Mouse (Mus musculus): ENCODE results near the gene Gm17606.
A peak's percentile ranks its signal among the peaks of the same experiment; 100 is the strongest.
"Not testable (repeated sequence)": the region's sequence is repeated elsewhere in the genome, so short reads cannot be mapped to it uniquely, and the experiment has no call there.

Gene Gm17606

DNA sequence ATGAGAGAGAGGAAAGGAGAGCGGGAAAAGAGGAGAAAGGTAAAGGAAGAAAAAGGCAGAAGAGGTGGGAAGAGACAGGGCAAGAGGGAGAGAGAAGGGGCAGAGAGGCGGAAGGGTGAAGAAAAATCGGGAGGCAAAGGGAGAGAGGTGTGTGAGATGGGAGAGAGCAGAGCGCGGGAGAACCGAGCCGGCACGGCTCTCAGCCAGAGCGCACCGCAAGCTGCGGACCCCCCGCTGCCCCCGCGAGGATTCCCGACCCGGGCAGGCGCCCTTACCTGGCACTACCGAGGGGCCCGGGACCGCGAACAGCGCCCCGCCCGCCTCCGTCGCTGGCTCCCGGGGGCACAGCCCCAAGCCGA is at the start of gene Gm17606:
Gm17606 (plus strand) TSS at position 7 of the 359 bp plus-strand sequence.
- no peak for DNase-seq (ENCODE audit: low read depth, low spot score)

- peak; percentile 58 for DNase-seq (ENCODE audit: low read depth, low spot score)
Observed at GRCm38 (mm10) chr14:54591056-54591455, 49.7 kb upstream of the Gm17606 start.

DNA sequence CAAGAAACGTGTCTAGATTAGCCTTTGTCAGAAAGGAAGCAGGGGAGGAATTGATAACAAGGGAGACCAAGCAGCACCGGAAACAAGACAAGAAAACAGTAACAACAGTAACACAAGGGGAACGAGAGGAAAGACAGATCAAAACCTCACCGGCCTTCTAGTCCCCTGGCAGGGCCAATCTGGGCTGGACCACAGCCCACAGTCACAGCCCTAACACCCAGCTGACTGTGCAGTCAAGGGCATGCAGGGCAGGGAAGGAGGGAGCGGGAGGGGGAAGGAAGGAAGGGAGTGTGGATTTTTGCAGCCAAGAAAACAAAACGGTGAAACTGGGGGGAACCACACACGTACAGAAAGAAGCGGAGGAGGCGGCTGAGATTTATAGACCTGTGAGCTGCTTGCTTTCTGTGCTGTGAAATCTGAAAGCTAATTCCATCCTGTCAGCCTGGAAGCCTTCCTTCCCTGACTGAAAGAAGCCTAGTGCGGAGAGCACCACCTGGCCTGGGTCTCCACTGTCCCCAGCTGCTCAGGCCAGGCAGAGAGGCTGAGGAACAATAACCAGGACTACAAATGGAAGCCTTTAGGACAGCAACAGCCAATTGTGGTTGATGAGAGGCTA is 48.3 kb upstream of the Gm17606 start:
- DNase-seq (ENCODE audit: low read depth, low spot score), result no peak

DNA sequence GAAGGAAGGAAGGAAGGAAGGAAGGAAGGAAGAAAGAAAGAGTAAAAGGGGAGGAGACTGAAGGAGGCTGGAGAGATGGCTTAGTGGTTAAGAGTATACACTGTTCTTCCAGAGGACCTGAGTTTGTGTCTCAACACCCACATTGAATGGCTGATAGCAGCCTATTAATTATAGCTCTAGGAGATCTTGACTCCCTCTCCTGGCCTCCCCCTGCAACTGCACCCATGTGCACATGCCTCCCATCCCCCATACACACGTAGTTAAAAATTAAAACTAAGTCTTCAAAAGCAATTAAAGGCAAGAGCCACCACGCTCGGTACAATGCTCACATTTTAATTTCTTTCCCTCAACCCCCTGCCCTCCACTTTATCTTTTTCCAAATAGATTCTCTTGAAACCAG is 46.7 kb upstream of the Gm17606 start:
- DNase-seq (ENCODE audit: low read depth, low spot score), result peak; percentile 73

- DNase-seq (ENCODE audit: low read depth, low spot score), result no peak
Observed at GRCm38 (mm10) chr14:54594631-54595414, 45.9 kb upstream of the Gm17606 start.

DNA sequence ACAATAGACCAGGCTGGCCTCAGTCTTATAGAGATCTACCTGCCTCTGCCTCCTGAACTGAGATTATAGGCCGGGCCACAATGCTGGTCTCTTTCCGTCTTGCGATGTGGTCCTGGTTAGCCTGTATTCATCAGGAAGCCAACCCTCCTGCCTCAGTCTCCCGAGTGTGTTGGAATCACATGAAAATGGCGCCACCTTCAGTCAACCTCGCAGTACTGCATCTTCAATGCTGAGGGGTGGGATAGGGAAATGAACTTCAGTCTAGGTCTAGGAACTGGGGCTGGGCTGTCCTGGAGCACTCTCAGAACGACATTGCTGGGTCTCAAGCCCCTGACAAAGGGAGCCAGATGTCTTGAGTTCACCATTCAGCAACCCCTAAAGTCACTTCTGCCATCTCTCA is 43.7 kb upstream of the Gm17606 start:
- DNase-seq (ENCODE audit: low read depth, low spot score), result peak; percentile 87

GRCm38 (mm10) chr14:54601601-54602000 is 39.2 kb upstream of the Gm17606 start:
- no peak for DNase-seq (ENCODE audit: low read depth, low spot score)

DNA sequence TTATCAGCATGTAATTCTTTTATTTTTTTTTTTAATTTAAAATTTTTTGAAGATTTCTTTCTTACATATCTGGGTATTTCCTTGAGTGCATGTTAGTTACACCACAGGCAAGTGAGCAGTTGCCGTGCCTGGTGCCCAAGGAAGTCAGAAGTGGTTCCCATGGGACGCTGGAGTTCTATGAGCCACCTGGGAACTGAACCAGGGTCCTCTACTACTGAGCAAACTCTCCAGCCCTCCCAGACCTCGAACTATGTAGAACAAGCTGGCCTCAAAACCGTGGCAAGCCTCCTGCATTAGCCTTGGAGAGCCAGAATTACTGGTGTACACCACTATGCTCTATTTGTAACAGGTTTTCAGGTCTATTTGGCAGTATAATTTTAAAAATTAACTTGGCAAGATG is 38.1 kb upstream of the Gm17606 start:
- peak; percentile 32 for DNase-seq (ENCODE audit: low read depth, low spot score)

DNA sequence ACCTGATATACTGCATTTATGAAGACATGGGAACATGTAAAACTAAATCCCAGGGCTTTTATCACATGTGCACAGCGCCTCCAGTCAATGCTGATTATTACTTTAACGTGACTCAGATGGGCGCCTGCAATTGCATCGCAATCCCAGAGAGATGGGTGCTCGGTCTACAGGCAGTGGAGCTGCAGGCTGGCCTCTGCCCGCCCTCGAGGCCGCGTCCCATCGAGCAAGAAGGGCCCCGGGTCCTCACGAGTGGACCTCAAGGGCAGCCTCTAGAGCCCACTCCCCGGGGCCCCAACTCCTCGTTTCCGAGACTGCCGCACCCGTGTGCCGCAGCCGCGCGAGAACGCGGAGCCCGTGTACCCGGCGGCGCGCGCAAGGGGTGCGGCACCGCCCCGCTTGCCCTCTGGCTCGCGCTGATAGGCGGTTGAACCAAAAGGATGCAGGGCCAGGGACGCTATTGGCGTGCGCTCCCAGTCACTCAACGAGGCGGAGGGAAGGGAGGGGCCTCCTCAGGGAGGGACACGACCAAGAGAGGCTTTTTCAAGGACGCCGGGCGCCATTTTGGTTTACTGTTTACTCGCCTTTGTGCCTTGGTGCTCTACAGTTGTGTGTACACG is 37.6 kb upstream of the Gm17606 start:
- peak; percentile 99 for DNase-seq (ENCODE audit: low read depth, low spot score)

DNA sequence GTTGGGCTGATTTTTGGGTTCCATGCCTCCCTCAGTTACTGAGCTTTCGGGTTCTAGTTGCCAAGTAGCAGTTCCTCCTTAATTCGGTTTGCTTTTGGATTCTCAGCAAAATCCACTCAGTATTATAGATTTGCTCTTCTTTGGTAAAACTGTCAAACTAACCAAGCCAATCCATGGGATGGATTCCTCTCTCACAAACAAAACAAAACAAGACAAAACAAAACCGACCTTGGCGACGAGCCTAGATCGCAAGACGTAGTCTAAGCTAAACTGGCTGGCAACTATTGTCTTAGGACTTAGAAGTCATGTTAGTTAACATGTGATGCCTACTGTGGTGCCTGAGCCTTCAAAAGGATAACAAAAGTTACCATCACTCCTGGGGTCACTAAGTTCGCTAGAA is 37.1 kb upstream of the Gm17606 start:
- DNase-seq (ENCODE audit: low read depth, low spot score), result no peak

DNA sequence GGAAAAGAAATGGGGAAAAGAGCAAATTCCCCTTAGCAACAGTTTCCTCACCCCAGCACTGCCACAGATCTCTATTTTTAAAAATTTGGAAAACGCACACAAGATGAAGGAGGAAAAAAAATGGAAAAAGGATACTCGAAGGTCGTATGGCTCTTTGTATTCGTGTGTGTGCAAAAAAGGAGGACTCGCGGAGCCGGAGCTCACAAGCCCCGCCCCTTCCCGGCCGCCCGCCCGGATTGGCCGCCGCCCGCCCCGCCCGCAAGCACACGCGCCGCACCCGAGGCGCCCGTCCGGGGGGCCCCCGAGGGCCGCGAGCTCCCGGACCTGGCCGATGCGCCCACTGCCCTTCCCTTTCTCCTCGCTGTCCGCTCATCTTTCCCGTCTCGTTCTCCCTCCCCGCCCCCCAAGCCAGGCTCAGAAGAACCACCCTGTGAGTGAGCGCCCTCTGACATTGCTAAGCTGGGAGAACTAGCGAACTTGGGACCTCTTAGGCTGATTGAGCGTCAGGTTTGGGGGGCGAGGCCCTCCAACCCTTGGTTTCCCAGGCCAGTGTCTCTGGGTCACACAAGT is 34.9 kb upstream of the Gm17606 start, which contains the start of gene 4931414P19Rik:
4931414P19Rik (minus strand) TSS at position 242 of the 570 bp plus-strand sequence.
- DNase-seq (ENCODE audit: low read depth, low spot score), result peak; percentile 85

DNA sequence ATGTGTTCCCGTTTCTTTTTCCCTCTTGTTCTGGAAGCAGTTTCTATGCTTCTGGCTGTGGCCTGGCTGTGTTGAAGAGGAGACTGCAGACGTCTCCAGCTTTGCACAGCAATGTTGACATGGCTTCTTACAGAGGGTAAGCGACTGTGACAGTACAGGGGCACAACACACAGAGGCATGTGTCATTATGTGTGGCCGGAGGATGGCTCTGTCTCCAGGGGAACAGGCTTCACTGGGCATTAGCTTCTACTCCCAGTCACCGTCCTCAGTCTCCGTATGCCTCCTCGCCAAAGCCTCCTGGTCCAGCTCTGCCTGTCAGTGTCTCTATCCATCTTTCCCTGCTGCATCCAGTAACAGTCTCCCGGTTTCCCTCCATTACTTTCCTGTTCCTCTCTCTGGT is 33.5 kb upstream of the Gm17606 start:
- no peak for DNase-seq (ENCODE audit: low read depth, low spot score)

DNA sequence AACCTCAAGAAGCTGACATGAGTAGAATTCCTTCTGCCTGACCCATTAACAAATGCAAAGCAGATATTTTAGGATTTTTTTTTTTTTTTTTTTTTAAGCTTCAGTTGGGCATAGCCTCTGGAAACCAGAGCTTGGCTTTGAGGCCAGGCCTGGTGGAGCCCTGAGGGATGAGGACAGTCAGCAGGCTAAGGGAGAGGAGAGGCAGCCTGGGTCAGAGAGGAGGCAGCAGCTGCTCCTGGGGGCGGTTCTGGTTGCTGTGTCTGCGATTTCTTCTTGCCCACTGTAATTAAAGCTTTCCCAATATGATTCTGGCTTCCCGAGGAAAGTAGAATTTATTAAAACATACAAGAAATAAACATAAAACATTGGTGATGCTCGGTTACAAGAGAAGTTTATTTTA is 31.5 kb upstream of the Gm17606 start:
- DNase-seq (ENCODE audit: low read depth, low spot score), result no peak

DNA sequence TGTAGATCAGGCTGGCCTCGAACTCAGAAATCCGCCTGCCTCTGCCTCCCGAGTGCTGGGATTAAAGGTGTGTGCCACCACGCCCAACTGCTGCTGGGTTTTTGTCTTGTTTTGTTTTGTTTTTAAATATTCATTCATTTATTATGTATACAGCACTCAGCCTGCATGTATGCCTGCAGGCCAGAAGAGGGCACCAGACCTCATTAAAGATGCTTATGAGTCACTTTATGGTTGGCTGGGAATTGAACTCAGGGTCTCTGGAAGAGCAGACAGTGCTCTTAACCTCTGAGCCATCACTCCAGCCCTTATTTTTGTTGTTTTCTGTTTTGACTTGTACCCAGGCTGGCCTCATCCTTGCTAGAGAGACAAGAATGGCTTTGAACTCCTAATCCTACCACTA is 30.8 kb upstream of the Gm17606 start:
- DNase-seq (ENCODE audit: low read depth, low spot score), result peak; percentile 85

- no peak for DNase-seq (ENCODE audit: low read depth, low spot score)
Observed at GRCm38 (mm10) chr14:54610648-54611047, 30.1 kb upstream of the Gm17606 start.

DNA sequence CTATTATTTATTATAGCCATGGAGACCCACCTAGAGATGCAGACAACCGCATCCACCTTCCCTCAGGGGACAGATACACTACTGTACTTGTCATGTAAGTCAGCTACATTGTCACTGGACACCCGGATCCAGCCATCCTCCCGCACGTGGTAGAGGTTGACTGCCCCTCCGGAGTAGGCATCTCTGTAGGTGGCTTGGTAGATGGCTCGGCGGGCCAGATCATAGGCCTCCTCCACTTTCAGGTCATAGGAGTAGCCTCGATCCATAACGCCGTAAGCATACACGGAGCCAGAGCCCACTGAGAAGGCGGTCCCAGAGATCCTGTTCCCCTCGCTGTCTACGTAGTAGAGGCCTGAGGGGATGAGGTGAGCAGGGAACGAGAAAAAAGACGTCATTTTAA is 26.6 kb upstream of the Gm17606 start:
- not testable (repeated sequence) for DNase-seq (ENCODE audit: low read depth, low spot score)

- DNase-seq (ENCODE audit: low read depth, low spot score), result no peak
Observed at GRCm38 (mm10) chr14:54616226-54616825, 24.4 kb upstream of the Gm17606 start.

- peak; percentile 84 for DNase-seq (ENCODE audit: low read depth, low spot score)
Observed at GRCm38 (mm10) chr14:54617152-54617896, 23.4 kb upstream of the Gm17606 start.

DNA sequence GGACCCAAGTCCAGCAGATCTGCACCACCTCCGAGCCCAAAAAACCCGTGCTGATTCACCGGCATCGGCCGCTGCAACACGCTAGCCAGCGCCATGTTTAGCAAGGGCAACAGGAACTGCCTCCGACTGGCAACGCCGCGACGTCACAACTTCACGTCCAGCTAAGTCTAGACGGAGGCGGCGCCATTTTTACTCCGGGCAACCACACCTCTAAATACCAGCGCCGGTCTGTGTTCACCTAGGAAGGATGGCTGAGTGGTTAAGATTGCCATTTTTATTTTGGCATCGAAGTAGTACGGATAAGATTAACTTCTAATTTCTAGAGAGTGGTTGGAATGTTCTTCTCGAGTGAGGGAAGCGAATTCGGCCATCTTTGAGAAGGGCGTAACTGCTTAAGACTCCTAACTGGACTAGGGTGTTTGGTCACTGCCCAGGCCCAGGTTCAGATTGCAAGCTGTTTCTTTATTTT is 22.8 kb upstream of the Gm17606 start, which contains the start of gene Psmb5:
Psmb5 (minus strand) TSS at position 126 of the 469 bp plus-strand sequence.
- peak; percentile 95 for DNase-seq (ENCODE audit: low read depth, low spot score)

- no peak for DNase-seq (ENCODE audit: low read depth, low spot score)
Observed at GRCm38 (mm10) chr14:54621133-54621532, 19.6 kb upstream of the Gm17606 start, which contains the start of gene Psmb11. Gene Psmb11 (plus strand): TSS chr14:54621433.

GRCm38 (mm10) chr14:54623334-54623733 is 17.4 kb upstream of the Gm17606 start:
- DNase-seq (ENCODE audit: low read depth, low spot score), result no peak
